Mouse (Mus musculus): ENCODE data around the gene Raf1. TPM values are rescaled to one million over a fixed set of nuclear protein-coding genes. Genes with fewer than 3 reads are reported as not detected.
"Not testable (repeated sequence)": the region's sequence is repeated elsewhere in the genome, so short reads cannot be mapped to it uniquely, and the experiment has no call there.

The Raf1 gene
- total RNA-seq, 2 experiments from 2014 or later: 95.1 to 114 TPM

DNA sequence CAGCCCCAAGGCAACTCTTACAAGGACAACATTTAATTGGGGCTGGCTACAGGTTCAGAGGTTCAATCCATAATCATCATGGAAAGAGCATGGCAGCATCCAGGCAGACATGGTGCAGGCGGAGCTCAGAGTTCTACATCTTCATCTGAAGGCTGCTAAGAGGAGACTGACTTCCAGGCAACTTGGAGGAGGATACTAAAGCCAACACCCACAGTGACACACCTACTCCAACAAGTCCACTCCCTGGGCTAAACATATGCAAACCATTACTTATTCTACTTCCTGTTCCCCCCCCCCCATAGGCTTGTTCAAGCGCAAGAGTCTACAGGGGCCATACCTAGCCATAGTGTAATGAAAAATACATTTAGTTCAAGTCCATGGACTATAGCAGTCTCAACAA is 7.8 kb upstream of the Raf1 start:
- DNase-seq: no peak

GRCm38 (mm10) chr6:115681066-115681465 is 4.6 kb upstream of the Raf1 start:
- no peak for DNase-seq

DNA sequence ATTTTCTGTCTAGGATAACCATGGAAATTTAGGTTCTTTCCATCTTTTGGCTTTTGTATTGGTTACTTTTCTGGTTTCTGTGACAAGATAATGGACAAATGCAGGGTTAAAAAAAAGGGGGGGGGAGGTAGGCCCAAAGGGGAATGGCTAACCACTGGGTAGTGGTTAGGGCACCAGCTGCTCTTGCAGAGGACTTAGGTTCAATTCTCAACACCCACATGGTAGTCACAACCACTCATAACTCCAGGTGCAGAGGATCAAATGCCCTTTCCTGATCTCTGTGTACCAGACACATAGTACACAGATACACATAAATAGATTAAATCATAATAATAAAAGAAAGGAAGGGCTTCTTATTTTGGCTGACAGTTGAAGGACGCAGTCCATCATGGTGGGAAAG is 1.6 kb upstream of the Raf1 start:
- no peak for DNase-seq

DNA sequence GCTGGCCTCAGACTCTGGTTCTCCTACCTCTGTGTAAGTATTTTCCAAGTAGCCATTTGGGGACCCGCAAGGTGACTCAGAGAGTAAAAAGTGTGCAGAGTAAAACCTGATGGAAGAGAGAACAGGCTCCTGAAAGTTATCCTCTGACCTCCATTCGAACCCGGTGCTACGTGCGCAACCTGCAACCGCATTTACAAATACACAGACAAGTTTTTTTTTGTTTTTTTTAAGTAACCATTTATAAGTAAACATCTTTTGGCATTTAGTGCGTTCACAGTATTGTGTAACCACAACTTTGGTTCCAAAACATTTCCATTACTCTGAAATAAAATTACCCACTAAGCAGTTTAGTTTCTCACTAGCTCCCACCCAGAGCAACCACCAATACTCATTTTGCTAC is 1.0 kb upstream of the Raf1 start:
- DNase-seq: no peak

GRCm38 (mm10) chr6:115675508-115676336 is 713 bp downstream of the Raf1 start:
- DNase-seq: peak; percentile 88

GRCm38 (mm10) chr6:115675166-115675507 is 1.3 kb downstream of the Raf1 start:
- no peak for DNase-seq

- no peak for DNase-seq
Measured at GRCm38 (mm10) chr6:115674316-115674715, 2.1 kb downstream of the Raf1 start.

GRCm38 (mm10) chr6:115672700-115673099 is 3.7 kb downstream of the Raf1 start:
- DNase-seq: no peak

GRCm38 (mm10) chr6:115666641-115667040 is 9.8 kb downstream of the Raf1 start:
- DNase-seq: peak; percentile 42

- DNase-seq: no peak
Measured at GRCm38 (mm10) chr6:115664268-115664667, 12.2 kb downstream of the Raf1 start.

DNA sequence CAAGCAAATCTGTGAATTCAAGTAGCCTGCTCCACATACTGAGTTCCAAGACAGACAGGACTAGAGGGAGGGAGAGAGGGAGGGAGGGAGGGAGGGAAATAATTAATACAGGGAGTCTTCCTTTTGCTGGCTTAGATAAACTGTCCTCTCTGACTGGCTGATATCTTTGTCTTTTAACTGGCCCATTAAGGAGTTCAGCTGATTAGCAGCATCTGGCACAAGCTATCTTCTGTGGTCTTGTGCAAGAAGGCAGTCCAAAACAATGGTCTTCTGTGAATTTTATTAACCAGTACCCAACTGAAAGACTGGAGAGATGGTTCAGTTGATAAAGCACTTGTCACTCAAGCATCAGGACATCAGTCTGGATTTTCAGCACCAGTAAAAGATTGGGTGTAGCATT is 17.6 kb downstream of the Raf1 start:
- DNase-seq: no peak

- DNase-seq: no peak
Measured at GRCm38 (mm10) chr6:115653939-115654338, 22.5 kb downstream of the Raf1 start.

DNA sequence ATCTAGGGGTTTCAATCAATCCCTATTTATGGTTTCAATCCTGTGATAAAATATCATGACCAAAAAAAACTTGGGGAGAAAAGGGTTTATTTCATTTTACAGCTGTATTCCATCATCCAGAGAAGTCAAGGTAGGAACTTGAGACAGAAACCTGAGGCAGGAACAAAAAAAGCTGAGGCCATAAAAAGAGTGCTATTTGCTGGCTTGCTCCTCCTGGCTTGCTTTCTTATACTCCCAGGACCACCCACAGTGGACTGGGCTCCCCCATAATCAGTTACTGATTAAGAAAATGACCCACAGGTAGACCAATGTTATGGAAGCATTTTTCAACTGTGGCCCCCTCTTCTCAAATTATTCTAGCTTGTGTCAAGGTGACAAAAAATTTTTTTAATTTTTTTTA is 24.7 kb downstream of the Raf1 start:
- DNase-seq: no peak

DNA sequence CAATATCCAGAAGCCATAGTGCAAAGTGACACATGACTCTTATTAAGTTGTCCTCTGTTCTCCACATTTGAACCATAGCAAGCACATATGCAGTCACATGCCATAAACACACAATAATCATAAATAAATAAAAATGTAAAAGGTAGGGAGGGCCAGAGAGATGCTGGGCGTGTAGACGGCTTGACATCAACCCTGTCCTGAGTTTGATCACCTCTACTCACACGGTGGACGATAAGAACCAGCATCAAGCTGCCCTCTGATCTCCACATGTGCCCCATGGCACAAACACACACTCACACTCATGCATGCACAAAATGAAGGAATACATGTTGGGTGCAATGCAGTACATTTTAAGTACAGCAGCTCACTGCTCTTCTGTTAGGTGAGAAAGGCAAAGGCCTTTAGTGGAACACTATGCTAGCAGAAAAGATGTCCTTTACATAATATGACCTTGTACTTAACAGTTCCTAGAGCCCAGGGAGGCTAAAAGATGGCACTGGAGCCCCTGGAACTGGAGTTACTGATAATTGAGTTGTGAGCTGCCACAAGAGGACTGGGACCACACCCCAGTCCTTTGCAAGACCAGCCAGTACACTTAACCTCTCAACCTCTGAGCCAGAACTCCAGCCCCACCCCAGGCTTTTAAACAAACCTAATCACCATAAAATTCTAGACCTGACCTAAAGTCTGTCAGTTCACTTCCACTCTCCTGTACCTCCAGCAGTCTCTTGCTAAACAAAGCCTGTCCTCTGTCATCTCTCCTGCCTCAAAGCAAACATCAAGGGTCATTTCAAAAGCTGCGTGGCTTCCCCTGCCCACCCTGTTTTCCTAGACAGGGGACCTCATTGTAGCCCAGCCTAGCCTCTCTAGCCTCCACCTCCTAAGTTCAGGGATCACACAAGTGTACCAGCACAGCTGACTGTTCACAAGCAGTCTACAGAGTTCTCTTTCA is 25.7 kb downstream of the Raf1 start:
- DNase-seq: peak; percentile 32

DNA sequence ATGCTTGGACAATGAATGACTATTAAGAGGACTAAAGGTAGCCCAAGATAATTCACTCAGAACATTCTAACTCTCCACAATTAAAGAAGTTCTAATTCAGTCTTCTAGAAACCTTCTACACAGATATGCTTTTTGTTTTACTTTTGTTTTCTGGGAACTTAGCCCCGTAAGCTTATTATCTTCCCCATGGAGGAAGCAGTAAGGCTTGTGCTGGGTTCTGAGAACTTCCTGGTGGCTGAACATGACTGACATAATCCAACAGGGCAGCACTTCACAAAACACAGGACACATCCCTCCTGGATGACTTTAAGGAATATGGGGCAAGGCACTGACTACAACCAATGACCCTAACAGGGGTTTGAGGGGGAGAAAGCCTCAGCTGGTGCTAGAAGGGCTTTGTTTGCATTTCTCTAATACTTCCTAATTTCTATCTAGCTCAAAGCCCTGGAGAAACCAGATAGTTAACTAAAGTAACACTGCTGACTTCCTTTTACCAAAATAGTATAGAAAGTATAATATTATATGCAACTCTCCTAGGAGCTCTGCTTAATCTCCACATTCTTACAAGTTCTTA is 26.6 kb downstream of the Raf1 start:
- DNase-seq: no peak

GRCm38 (mm10) chr6:115643315-115643714 is 33.1 kb downstream of the Raf1 start:
- no peak for DNase-seq

GRCm38 (mm10) chr6:115638188-115638587 is 38.2 kb downstream of the Raf1 start:
- not testable (repeated sequence) for DNase-seq

- DNase-seq: peak; percentile 36
Measured at GRCm38 (mm10) chr6:115634015-115634414, 42.4 kb downstream of the Raf1 start.

DNA sequence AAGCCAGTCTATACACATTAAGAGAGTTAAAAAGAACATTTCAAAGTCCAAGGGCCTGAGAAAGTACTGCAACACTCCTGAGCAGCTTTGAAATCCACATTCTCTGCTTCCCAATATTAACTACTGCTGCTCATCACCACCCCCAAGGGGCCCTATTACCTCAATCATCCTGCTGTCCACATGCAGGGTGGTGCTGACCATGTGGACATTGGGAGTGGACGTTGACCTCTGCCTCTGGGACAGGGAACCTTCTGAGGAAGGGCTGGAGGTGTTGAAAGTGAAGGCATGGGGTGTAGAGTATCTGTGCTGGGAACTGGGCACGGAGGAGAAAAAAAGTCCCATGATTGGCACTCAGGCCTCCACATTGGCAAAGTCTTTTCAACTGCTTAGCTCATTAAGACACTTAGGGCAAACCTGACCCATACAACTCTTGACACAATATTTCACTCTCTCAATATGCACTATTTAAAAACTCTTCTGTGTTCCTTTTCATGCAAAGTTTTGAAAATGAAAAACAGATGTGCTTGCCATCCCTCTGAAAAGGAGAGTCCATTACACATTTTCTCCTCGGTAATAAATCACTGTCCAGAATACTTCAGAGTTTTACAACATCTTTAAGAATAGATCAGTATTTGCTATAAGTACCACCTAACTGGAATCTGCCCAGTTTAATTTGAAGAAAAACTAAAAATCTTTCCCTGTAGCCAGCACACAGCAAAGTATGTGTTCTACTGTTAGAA is 45.2 kb downstream of the Raf1 start:
- DNase-seq: no peak

DNA sequence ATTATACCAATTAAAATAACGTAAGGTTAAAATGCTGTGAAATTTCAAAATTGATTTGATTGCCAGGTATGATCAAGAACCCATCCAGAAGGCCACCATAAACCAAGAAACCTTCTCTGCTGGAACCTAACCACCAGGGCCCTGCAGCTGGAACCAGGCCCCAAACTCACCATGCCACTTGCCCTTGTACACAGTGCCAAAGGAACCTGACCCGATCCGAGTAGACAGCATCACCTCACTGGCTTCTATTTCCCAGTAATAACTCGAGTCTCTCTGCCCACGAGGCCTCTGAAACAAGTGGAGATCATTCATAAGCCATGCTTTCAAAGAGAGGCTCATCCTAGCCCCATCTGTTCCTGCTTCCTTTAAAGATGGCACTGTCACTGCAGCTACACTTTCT is 50.3 kb downstream of the Raf1 start:
- DNase-seq: no peak

GRCm38 (mm10) chr6:115620942-115621341 is 55.5 kb downstream of the Raf1 start:
- DNase-seq: no peak

DNA sequence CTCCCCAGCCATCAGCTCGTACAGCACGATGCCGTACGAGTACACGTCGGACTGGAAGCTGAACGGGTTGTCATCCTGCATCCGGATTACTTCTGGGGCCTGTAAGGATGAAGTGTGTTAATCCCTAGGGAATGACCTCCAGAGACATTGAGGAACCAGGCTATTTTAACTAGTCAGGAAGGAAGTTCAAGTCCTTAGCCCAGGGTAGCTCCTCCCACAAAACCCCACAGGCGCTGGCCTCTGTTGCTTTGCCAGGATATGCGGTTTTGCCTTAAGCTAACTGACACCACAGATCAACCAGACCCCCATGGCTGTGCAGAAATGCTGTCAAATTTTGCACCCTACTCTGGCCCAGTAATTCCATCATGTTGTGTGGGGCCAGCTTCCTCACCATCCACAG is 56.6 kb downstream of the Raf1 start:
- DNase-seq: no peak

Measured in adrenal gland, postnatal 10 days (tissue).